Mouse (Mus musculus): ENCODE measurements around the gene Camk2n2. TPM values are rescaled to one million over a fixed set of nuclear protein-coding genes. Genes with fewer than 3 reads are reported as not detected.

Gene Camk2n2
- polyA plus RNA-seq, 1 experiment, result 239 TPM

DNA sequence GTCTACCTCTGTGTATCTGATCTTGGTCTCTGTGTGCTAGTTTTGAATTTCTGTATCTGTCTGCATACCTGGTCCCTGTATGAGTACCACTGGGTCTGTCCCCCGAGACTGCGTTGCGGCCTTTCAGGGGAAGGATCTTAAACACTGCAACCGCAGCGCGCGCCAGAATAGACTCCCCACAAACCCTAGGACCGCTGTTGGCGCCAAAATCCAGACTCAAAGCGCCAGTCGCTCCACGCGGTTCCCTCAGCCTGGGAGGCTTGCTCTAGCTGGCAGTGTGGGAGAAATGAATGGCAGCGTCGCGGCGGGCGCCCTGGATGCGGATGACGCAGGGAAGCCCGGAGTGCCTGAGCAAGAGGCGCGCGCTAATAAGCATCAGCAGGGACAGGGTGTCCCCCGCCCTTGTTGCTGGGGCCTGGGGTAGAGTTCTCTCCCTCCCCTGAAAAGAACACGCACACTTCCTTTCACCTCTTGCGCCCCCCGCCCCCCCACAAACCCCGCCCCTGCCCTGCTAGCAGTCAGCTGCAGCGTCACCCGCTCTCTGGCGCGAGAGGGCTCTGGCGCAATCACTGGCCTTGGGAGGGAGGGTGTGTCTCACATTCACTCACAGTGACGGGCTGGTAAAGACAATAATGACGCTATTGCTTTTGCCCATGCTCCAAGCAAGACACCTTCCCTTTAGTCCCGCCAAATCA is 1.1 kb upstream of the Camk2n2 start:
- peaks cover 4% of the 10 kb centered on the region; the same call in 1 of the 2 replicates for H3K4me1 ChIP-seq (ENCODE audit: control insufficient read depth, insufficient read depth, low read length)
- TF ChIP-seq POLR2A (IDR thresholded peaks at IDR 0.05; ENCODE audit: borderline replicate concordance, insufficient read depth, low read length), result no peak
- peak; percentile 84 to 87 for DNase-seq
- H3K4me3 ChIP-seq (replicated peaks; ENCODE audit: insufficient read depth, low read depth, low read length), result peak overlapping the region; percentile 79
- H3K27me3 ChIP-seq (ENCODE audit: control insufficient read depth, insufficient read depth, low read length), result no peaks in the 10 kb centered on the region
- WGBS, result under 1% methylated on average over 37 of the region's 37 CpGs
- peak overlapping the region; percentile 74 for H3K27ac ChIP-seq (ENCODE audit: insufficient read depth, low read length)

- under 1% methylated on average over 32 of the region's 32 CpGs for WGBS
- TF ChIP-seq POLR2A (IDR thresholded peaks at IDR 0.05; ENCODE audit: borderline replicate concordance, insufficient read depth, low read length), result no peak
- TF ChIP-seq CTCF (IDR thresholded peaks at IDR 0.05; ENCODE audit: borderline replicate concordance, insufficient read depth, low read depth, low read length), result no peak
- Histone ChIP-seq H3K27ac (ENCODE audit: insufficient read depth, low read length) (peak overlapping the region; percentile 87), H3K4me3 (replicated peaks; ENCODE audit: insufficient read depth, low read depth, low read length) (peak overlapping the region; percentile 91), H3K27me3 (ENCODE audit: control insufficient read depth, insufficient read depth, low read length) (no peaks in the 10 kb centered on the region), H3K4me1 (ENCODE audit: control insufficient read depth, insufficient read depth, low read length) (peaks cover 4% of the 10 kb centered on the region; the same call in 1 of the 2 replicates)
- DNase-seq, result no peak
Measured at GRCm38 (mm10) chr16:20620751-20621190, 316 bp downstream of the Camk2n2 start.

- WGBS, result under 1% methylated on average over 9 of the region's 9 CpGs
- peak overlapping the region; percentile 87; the same call in 1 of the 2 replicates for H3K27ac ChIP-seq (ENCODE audit: insufficient read depth, low read length)
- H3K4me1 ChIP-seq (ENCODE audit: control insufficient read depth, insufficient read depth, low read length), result peaks cover 4% of the 10 kb centered on the region; the same call in 1 of the 2 replicates
- H3K4me3 ChIP-seq (replicated peaks; ENCODE audit: insufficient read depth, low read depth, low read length), result peak overlapping the region; percentile 91
- DNase-seq, result peak in 1 of 2 experiments; percentile 40
- no peaks in the 10 kb centered on the region for H3K27me3 ChIP-seq (ENCODE audit: control insufficient read depth, insufficient read depth, low read length)
- no peak for TF ChIP-seq CTCF (IDR thresholded peaks at IDR 0.05; ENCODE audit: borderline replicate concordance, insufficient read depth, low read depth, low read length)
- no peak for TF ChIP-seq POLR2A (IDR thresholded peaks at IDR 0.05; ENCODE audit: borderline replicate concordance, insufficient read depth, low read length)
Measured at GRCm38 (mm10) chr16:20620399-20620735, 720 bp downstream of the Camk2n2 start.

GRCm38 (mm10) chr16:20619541-20620398 is 1.3 kb downstream of the Camk2n2 start:
- Histone ChIP-seq H3K27ac (ENCODE audit: insufficient read depth, low read length) (0 out of 2 replicates have a peak overlapping the region, but pooled peaks have one; percentile 27), H3K4me3 (replicated peaks; ENCODE audit: insufficient read depth, low read depth, low read length) (peak overlapping the region; percentile 91), H3K4me1 (ENCODE audit: control insufficient read depth, insufficient read depth, low read length) (peaks cover 4% of the 10 kb centered on the region; the same call in 1 of the 2 replicates), H3K27me3 (ENCODE audit: control insufficient read depth, insufficient read depth, low read length) (no peaks in the 10 kb centered on the region)
- peak; percentile 20 to 57 for DNase-seq
- 2% methylated on average over 80 of the region's 83 CpGs for WGBS
- no peak for TF ChIP-seq POLR2A (IDR thresholded peaks at IDR 0.05; ENCODE audit: borderline replicate concordance, insufficient read depth, low read length)
- TF ChIP-seq CTCF (IDR thresholded peaks at IDR 0.05; ENCODE audit: borderline replicate concordance, insufficient read depth, low read depth, low read length), result no peak

DNA sequence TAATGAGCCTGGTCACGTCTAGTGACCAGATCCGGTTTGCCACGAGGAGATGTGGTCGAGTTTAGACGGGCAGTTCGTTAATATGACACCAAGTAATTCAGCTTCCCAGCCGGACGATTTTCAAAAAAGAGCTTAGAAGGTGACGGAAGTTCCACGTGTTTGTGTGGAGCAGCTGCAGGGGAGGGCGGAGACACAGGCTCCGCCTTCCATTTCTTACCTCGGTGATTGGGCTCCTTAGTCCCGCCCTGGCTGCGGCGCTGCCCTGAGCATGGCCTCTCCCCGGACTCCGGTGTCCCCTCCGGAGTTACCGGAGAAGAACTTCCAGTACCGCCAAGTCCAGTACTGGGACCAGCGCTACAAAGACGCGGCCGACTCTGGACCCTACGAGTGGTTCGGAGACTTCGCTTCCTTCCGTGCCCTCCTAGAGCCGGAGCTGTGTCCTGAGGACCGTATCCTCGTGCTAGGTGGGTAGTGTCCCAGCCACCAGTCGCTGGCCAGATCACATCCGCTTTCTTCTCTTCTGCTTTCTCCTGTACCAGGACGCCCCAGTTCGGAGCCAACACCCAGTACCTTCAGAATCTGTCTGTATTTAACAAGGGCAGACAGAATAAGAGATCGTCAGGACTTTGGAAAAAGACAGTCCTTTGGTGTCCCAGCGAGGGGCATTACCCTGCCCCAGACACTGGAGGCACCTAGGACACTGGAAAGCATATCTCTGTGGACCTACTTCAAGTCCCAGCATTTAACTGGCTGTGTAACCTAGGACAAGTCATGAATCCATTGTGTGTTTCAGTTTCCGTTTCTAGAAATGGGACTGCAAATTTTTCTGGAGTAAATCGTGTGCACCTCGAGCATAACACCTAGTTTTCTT is 9.5 kb downstream of the Camk2n2 start, which contains the start of the genes Eef1akmt4, Gm49333 and Alg3:
TSS of gene Eef1akmt4 (plus strand) at position 237 of the 871 bp plus-strand sequence.
TSS of gene Gm49333 (plus strand) at position 254 of the 871 bp plus-strand sequence.
TSS of gene Alg3 (minus strand) at position 379 of the 871 bp plus-strand sequence.
- Histone ChIP-seq H3K27ac (ENCODE audit: insufficient read depth, low read length) (peak within 1 kb of the TSS; percentile 55), H3K4me3 (replicated peaks; ENCODE audit: insufficient read depth, low read depth, low read length) (peak within 1 kb of the TSS; percentile 96), H3K4me1 (ENCODE audit: control insufficient read depth, insufficient read depth, low read length) (no peaks in the 10 kb centered on the region), H3K27me3 (ENCODE audit: control insufficient read depth, insufficient read depth, low read length) (no peaks in the 10 kb centered on the region)
- 1% methylated on average over 41 of the region's 41 CpGs for WGBS
- no peak for TF ChIP-seq CTCF (IDR thresholded peaks at IDR 0.05; ENCODE audit: borderline replicate concordance, insufficient read depth, low read depth, low read length)
- 0 out of 2 replicates have a peak, but pooled peaks have one; percentile 9 for TF ChIP-seq POLR2A (IDR thresholded peaks at IDR 0.05; ENCODE audit: borderline replicate concordance, insufficient read depth, low read length)
- DNase-seq, result peak; percentile 79 to 84

- Histone ChIP-seq H3K27ac (ENCODE audit: insufficient read depth, low read length) (peak overlapping the region; percentile 55), H3K4me1 (ENCODE audit: control insufficient read depth, insufficient read depth, low read length) (no peaks in the 10 kb centered on the region), H3K27me3 (ENCODE audit: control insufficient read depth, insufficient read depth, low read length) (no peaks in the 10 kb centered on the region), H3K4me3 (replicated peaks; ENCODE audit: insufficient read depth, low read depth, low read length) (peak overlapping the region; percentile 96)
- DNase-seq, result peak; percentile 80 to 82
- under 1% methylated on average over 28 of the region's 28 CpGs for WGBS
- TF ChIP-seq CTCF (IDR thresholded peaks at IDR 0.05; ENCODE audit: borderline replicate concordance, insufficient read depth, low read depth, low read length) (no peak), POLR2A (IDR thresholded peaks at IDR 0.05; ENCODE audit: borderline replicate concordance, insufficient read depth, low read length) (peak; percentile 97)
Measured at GRCm38 (mm10) chr16:20610501-20611356, 10.4 kb downstream of the Camk2n2 start.

All from cerebellum, adult 2 months (tissue).